In genomic region chr7:130173914-130174313, GRCm38 (mm10) we compare ENCODE assay signal across 10 mouse cellular contexts.
DNase-seq lines count a peak whose midpoint lies in the region; ATAC-seq lines count a peak whose summit lies in the region.
"Had no signal": no experiment of that assay in that cellular context is flagged by ENCODE, and none has a peak within 500 bp of the region (broad histone marks: within the 10 kb centered on the region; RNA-seq: fewer than 3 reads in every experiment).

No protein-coding gene starts in this region.

- no peaks in the 10 kb centered on the region for H3K9me3 ChIP-seq in lung, embryonic 15.5 days
- H3K9me3 ChIP-seq: limb, embryonic 12.5 days had no signal

- no peak overlapping the region for H3K4me3 ChIP-seq in lung, embryonic 15.5 days
- H3K4me3 ChIP-seq: limb, embryonic 12.5 days had no signal

- intact Hi-C loops in heart, postnatal 25 days (cut with DNase I): no loop called here

- peaks cover 59% of the 10 kb centered on the region for H3K4me1 ChIP-seq in lung, embryonic 15.5 days

- no peaks in the 10 kb centered on the region for H3K27me3 ChIP-seq in lung, embryonic 15.5 days
- H3K27me3 ChIP-seq: limb, embryonic 12.5 days had no signal

- peaks cover 53% of the 10 kb centered on the region for H3K36me3 ChIP-seq in lung, embryonic 15.5 days

- no peak overlapping the region for H3K9ac ChIP-seq in lung, embryonic 15.5 days
- H3K9ac ChIP-seq: forebrain, postnatal 0 days; limb, embryonic 12.5 days had no signal

- peak; percentile 70; the same call in 1 of the 2 replicates for ATAC-seq in lung, embryonic 15.5 days (ENCODE audit: borderline replicate concordance, extremely low read depth, low FRiP score, low TSS enrichment)
- no peak for ATAC-seq in frontal cortex, adult (ENCODE audit: low TSS enrichment)
- ATAC-seq: forebrain, postnatal 0 days had no signal

- H3K4me2 ChIP-seq in lung, embryonic 15.5 days: no peak overlapping the region
- H3K4me2 ChIP-seq: limb, embryonic 12.5 days had no signal

- DNase-seq in heart, postnatal 4 days: peak; percentile 31
- DNase-seq in heart, postnatal 25 days (ENCODE audit: low spot score): no peak
- peak; percentile 45 for DNase-seq in urinary bladder, postnatal 25 days (ENCODE audit: low spot score)
- no peak for DNase-seq in urinary bladder, postnatal 10 days (ENCODE audit: low spot score)
- DNase-seq in embryo, embryonic 10 days (ENCODE audit: low spot score): no peak
- DNase-seq: cerebellum, postnatal 36 days; forebrain, postnatal 0 days had no signal

- 29% methylated on average over 5 of the region's 5 CpGs for WGBS in lung, embryonic 15.5 days

- peak overlapping the region; percentile 86 for H3K27ac ChIP-seq in lung, embryonic 15.5 days

Comparison
In these comparisons a context has a peak if more than half of its experiments do, and no peak if none do; other contexts are left out.
1. DNase-seq: peak in heart, postnatal 4 days (single experiment) and urinary bladder, postnatal 25 days (single experiment); none in heart, postnatal 25 days (single experiment), urinary bladder, postnatal 10 days (single experiment) and embryo, embryonic 10 days (single experiment).